Mouse (Mus musculus) brain, adult 10 weeks (tissue): ENCODE measurements around the gene Ccdc38. TPM values are rescaled to one million over a fixed set of nuclear protein-coding genes. Genes with fewer than 3 reads are reported as not detected.

Source experiments
- polyA plus RNA-seq: library from polyadenylated mRNA; stranded (reverse); fragments of 350-450 nt; fragmentation: Illumina TruSeq; extraction: RNeasy Lipid Tissue Mini Kit (QIAGEN cat#74804); gene quantifications from one replicate; pipeline ENCODE4 v1.2.3, GENCODE M21; 2015; ENCODE audit warnings: low read depth, low replicate concordance

The Ccdc38 gene
- not detected for polyA plus RNA-seq

GRCm38 (mm10) chr10:93540431-93541210 lies at the start of gene Ccdc38:
TSS of gene Ccdc38 (plus strand) at chr10:93540632.

DNA sequence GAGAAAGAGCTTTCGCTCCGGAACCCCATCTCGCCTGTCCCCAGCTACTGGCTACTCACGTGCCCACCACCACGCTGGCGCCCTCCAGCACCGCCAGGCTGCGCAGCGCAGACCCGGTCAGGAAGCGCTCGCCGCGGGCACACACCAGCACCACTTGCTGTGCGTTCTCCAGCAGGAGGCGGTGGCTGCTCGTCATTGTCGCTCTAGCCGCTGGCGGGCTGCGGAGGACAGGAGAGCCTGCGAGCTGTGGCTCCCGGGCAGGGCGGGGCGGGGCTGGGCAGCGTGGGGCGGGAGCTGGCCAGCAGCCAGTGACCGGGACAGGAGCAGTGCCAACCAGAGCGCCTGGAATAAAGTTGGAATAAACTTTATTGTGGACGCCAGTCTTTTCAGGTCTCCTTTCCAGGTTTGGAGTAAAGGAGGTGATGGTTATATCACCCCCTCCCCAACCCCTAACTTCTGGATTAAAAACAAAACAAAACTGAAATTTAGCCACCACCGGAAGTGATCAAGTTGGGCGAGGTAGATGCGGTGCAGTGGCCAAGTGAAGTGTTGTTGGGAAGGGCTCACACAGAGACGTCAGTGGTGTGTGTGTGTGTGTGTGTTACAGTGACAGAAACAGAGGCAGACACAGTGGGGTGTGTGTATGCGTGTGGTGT lies 529 bp upstream of the Ccdc38 start, which contains the start of gene Amdhd1:
Amdhd1 (minus strand) TSS at position 259 of the 656 bp plus-strand sequence.

GRCm38 (mm10) chr10:93589281-93589848 lies 48.9 kb downstream of the Ccdc38 start, which contains the start of gene Snrpf:
TSS of gene Snrpf (minus strand) at chr10:93589706.

Other genes with a start within 250 kb of the Ccdc38 start
- gene Elk3, start 229.5 kb upstream of the Ccdc38 start, polyA plus RNA-seq = 5.1 TPM
- gene Lta4h, start 87.2 kb upstream of the Ccdc38 start, polyA plus RNA-seq = 53.0 TPM
- gene Hal, start 51.9 kb upstream of the Ccdc38 start, polyA plus RNA-seq = not detected
- 0.30 TPM for gene Amdhd1, start 599 bp upstream of the Ccdc38 start, polyA plus RNA-seq
- 37.7 TPM for gene Snrpf, start 49.1 kb downstream of the Ccdc38 start, polyA plus RNA-seq
- gene Ntn4, start 100.0 kb downstream of the Ccdc38 start, polyA plus RNA-seq = 6.2 TPM